Comparison of ENCODE assay signal across 8 mouse cellular contexts in genomic region chr12:36317036-36317819, GRCm38 (mm10). TPM values are rescaled to one million over a fixed set of nuclear protein-coding genes. Genes with fewer than 3 reads are reported as not detected.
DNase-seq lines count a peak whose midpoint lies in the region; ATAC-seq and TF ChIP-seq lines count a peak whose summit lies in the region.

No protein-coding gene starts in this region.

- peak; percentile 45; the same call in 1 of the 2 replicates for ATAC-seq in embryonic facial prominence, embryonic 13.5 days (ENCODE audit: insufficient number of reproducible peaks, insufficient read depth, low FRiP score, low TSS enrichment, low read depth)

- intact Hi-C loops in heart, postnatal 10 days (cut with DNase I): no loop called here

- H3K4me1 ChIP-seq in ES-Bruce4 (ENCODE audit: control insufficient read depth, insufficient read depth, low read length): no peaks in the 10 kb centered on the region
- peaks cover 19% of the 10 kb centered on the region for H3K4me1 ChIP-seq in embryonic facial prominence, embryonic 13.5 days
- peaks cover 6% of the 10 kb centered on the region; the same call in 1 of the 2 replicates for H3K4me1 ChIP-seq in megakaryocyte, embryonic 14.5 days

- H3K9me3 ChIP-seq in ES-Bruce4 (replicated peaks; ENCODE audit: control insufficient read depth, insufficient read depth, low read length, poor library complexity, severe bottlenecking): no peaks in the 10 kb centered on the region
- no peaks in the 10 kb centered on the region for H3K9me3 ChIP-seq in embryonic facial prominence, embryonic 13.5 days
- 0 out of 2 replicates have a peak, but pooled peaks cover 3% of the 10 kb centered on the region for H3K9me3 ChIP-seq in megakaryocyte, embryonic 14.5 days

- DNase-seq in adrenal gland, postnatal 10 days: peak; percentile 39
- DNase-seq in heart, postnatal 10 days: peak; percentile 40 to 53
- peak; percentile 60 for DNase-seq in kidney, postnatal 14 days
- peak; percentile 31 to 36 for DNase-seq in right cerebral cortex, adult 2 months (ENCODE audit: low spot score in 2 of 2)
- no peak for DNase-seq in MN1 (ENCODE audit: low spot score)

- peak overlapping the region; percentile 26 for H3K4me3 ChIP-seq in ES-Bruce4 (ENCODE audit: low read depth, low read length)
- H3K4me3 ChIP-seq in embryonic facial prominence, embryonic 13.5 days: peak overlapping the region; percentile 54
- H3K4me3 ChIP-seq in megakaryocyte, embryonic 14.5 days (replicated peaks): peak overlapping the region; percentile 88

- under 1% methylated on average over 30 of the region's 30 CpGs for WGBS in embryonic facial prominence, embryonic 13.5 days

- H3K27ac ChIP-seq in ES-Bruce4 (ENCODE audit: insufficient read depth, low read length): no peak overlapping the region
- peak overlapping the region; percentile 95 for H3K27ac ChIP-seq in embryonic facial prominence, embryonic 13.5 days

- H3K9ac ChIP-seq in ES-Bruce4 (ENCODE audit: low read depth, poor library complexity, severe bottlenecking): no peak overlapping the region
- peak overlapping the region; percentile 82 for H3K9ac ChIP-seq in embryonic facial prominence, embryonic 13.5 days

- no peaks in the 10 kb centered on the region for H3K27me3 ChIP-seq in ES-Bruce4 (ENCODE audit: control insufficient read depth, insufficient read depth, low read length, poor library complexity, severe bottlenecking)
- H3K27me3 ChIP-seq in embryonic facial prominence, embryonic 13.5 days: no peaks in the 10 kb centered on the region
- peaks cover 14% of the 10 kb centered on the region for H3K27me3 ChIP-seq in megakaryocyte, embryonic 14.5 days (replicated peaks)

- H3K36me3 ChIP-seq in ES-Bruce4 (ENCODE audit: control insufficient read depth, insufficient read depth, low read length, poor library complexity, severe bottlenecking): no peaks in the 10 kb centered on the region
- no peaks in the 10 kb centered on the region for H3K36me3 ChIP-seq in embryonic facial prominence, embryonic 13.5 days
- H3K36me3 ChIP-seq in megakaryocyte, embryonic 14.5 days (replicated peaks; ENCODE audit: low read length): no peaks in the 10 kb centered on the region

- TF ChIP-seq POLR2A in ES-Bruce4 (IDR thresholded peaks at IDR 0.05; ENCODE audit: insufficient read depth, low read length): no peak

- H3K4me2 ChIP-seq in embryonic facial prominence, embryonic 13.5 days: peak overlapping the region; percentile 85

- no peak for TF ChIP-seq EP300 in ES-Bruce4 (IDR thresholded peaks at IDR 0.05; ENCODE audit: insufficient read depth, low read depth, low read length)

- no peak for TF ChIP-seq CTCF in ES-Bruce4 (IDR thresholded peaks at IDR 0.05; ENCODE audit: low read depth, low read length)

RNA-seq across cellular contexts. Expression of gene Sostdc1, which starts 3.3 kb away (rescaled TPM):
- not detected in 2 replicates for polyA plus RNA-seq in ES-Bruce4 (2011; ENCODE audit: insufficient read depth, insufficient read length, low read depth, missing spikeins)
- total RNA-seq in adrenal gland, postnatal 10 days (2021): 1 to 10 TPM; 2.1 to 5.1 TPM
- polyA plus RNA-seq in embryonic facial prominence, embryonic 13.5 days (2015; fragmentation: Nextera tagmentation; extraction: Ambion mirVana): 180 and 202 TPM in 2 replicates
- total RNA-seq in heart, postnatal 10 days (2021): under 1 TPM; 0.27 to 0.34 TPM
- polyA plus RNA-seq in megakaryocyte, embryonic 14.5 days (2012; ENCODE audit: insufficient read depth, low replicate concordance): not detected in 2 replicates

Comparison
In these comparisons a context has a peak if more than half of its experiments do, and no peak if none do; other contexts are left out.
1. H3K4me3 ChIP-seq: peak in every context shown above with its lines; median percentile 88 in megakaryocyte, embryonic 14.5 days; 54 in embryonic facial prominence, embryonic 13.5 days; 26 in ES-Bruce4.
2. RNA of gene Sostdc1, which starts 3.3 kb away (polyA plus RNA-seq): 180 to 202 TPM in embryonic facial prominence, embryonic 13.5 days; not detected in ES-Bruce4 and not detected in megakaryocyte, embryonic 14.5 days; every median in the first group is over 100 times any median in the second.